Mouse (Mus musculus) embryonic fibroblast, embryonic 13.5 days (primary cell): ENCODE data around the gene Lelp1. TPM values are rescaled to one million over a fixed set of nuclear protein-coding genes. Genes with fewer than 3 reads are reported as not detected.

ENCODE experiments used
- H3K27ac ChIP-seq: 2 replicates; pipeline ENCODE4 v1.5.1; 2012; ENCODE audit warnings: low read length, control low read depth, inconsistent platforms; ENCODE audit not compliant: insufficient read depth
- H3K4me1 ChIP-seq: 2 replicates; pipeline ENCODE4 v1.6.1; 2011; ENCODE audit warnings: low read length; ENCODE audit not compliant: control insufficient read depth, insufficient read depth
- H3K4me3 ChIP-seq: 2 replicates; pipeline ENCODE4 v1.5.1; 2011; ENCODE audit warnings: mild to moderate bottlenecking, control low read depth, low read length; ENCODE audit not compliant: insufficient read depth
- CTCF ChIP-seq: IDR thresholded peaks from 2 replicates; pipeline ENCODE4 v1.5.1; 2011; ENCODE audit warnings: mild to moderate bottlenecking, control low read depth, low read length, moderate library complexity, borderline replicate concordance; ENCODE audit not compliant: insufficient read depth
- POLR2A ChIP-seq: IDR thresholded peaks from 2 replicates; pipeline ENCODE4 v1.6.1; 2011; ENCODE audit warnings: low read depth, mild to moderate bottlenecking, control low read depth, low read length, moderate library complexity
- polyA plus RNA-seq: library from polyadenylated mRNA; stranded (reverse); fragments of >200 nt; gene quantifications from 2 replicates; pipeline ENCODE4 v1.2.4, GENCODE M21; 2011; ENCODE audit warnings: low read depth; ENCODE audit not compliant: missing spikeins, insufficient read length

Lelp1 gene
- polyA plus RNA-seq, result not detected in 2 replicates

DNA sequence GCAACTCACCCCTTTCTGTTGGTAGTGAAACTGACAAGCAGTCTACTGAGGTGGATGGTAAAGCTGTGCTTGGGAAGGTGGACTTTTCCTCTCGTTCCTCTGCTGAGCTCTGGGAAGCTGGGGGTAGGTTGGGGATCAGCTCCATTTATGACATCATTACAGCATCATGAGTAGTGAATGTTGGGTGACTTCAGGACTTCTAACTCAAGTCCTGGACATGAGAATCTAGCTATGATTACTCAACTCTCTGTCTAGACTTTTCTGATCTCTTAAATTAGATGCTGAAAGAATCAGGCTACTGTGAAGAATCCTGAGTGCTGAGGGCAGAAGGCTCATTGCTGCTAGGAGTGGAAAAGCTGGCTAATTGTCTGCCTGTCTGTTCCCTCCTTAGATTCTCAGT is at the start of gene Lelp1:
TSS of gene Lelp1 (minus strand) at position 101 of the 400 bp plus-strand sequence.
- TF ChIP-seq CTCF (no peak), POLR2A (no peak)
- H3K4me1 ChIP-seq, result no peaks in the 10 kb centered on the region

GRCm38 (mm10) chr3:92176880-92177279 is 34.3 kb upstream of the Lelp1 start:
- no peak overlapping the region for H3K27ac ChIP-seq
- no peak overlapping the region for H3K4me3 ChIP-seq
- no peaks in the 10 kb centered on the region for H3K4me1 ChIP-seq
- no peak for TF ChIP-seq POLR2A
- TF ChIP-seq CTCF, result no peak

More for the DNA sequence above, at the start of gene Lelp1:
- Histone ChIP-seq H3K27ac (no peak within 1 kb of the TSS), H3K4me3 (no peak within 1 kb of the TSS)

- H3K27ac ChIP-seq, result no peak overlapping the region
- TF ChIP-seq CTCF (no peak), POLR2A (no peak)
- H3K4me1 ChIP-seq, result no peaks in the 10 kb centered on the region
- H3K4me3 ChIP-seq, result no peak overlapping the region
Measured at GRCm38 (mm10) chr3:92169847-92170246, 27.3 kb upstream of the Lelp1 start.

- Histone ChIP-seq H3K4me1 (no peaks in the 10 kb centered on the region), H3K4me3 (no peak overlapping the region), H3K27ac (no peak overlapping the region)
- TF ChIP-seq POLR2A (no peak), CTCF (no peak)
Measured at GRCm38 (mm10) chr3:92153322-92153721, 10.8 kb upstream of the Lelp1 start.

GRCm38 (mm10) chr3:92150631-92151277 is 8.2 kb upstream of the Lelp1 start:
- Histone ChIP-seq H3K27ac (no peak overlapping the region), H3K4me3 (no peak overlapping the region), H3K4me1 (no peaks in the 10 kb centered on the region)
- TF ChIP-seq CTCF (no peak), POLR2A (no peak)

GRCm38 (mm10) chr3:92147913-92148312 is 5.4 kb upstream of the Lelp1 start:
- Histone ChIP-seq H3K4me1 (no peaks in the 10 kb centered on the region), H3K4me3 (no peak overlapping the region), H3K27ac (no peak overlapping the region)
- TF ChIP-seq POLR2A, result no peak
- no peak for TF ChIP-seq CTCF

DNA sequence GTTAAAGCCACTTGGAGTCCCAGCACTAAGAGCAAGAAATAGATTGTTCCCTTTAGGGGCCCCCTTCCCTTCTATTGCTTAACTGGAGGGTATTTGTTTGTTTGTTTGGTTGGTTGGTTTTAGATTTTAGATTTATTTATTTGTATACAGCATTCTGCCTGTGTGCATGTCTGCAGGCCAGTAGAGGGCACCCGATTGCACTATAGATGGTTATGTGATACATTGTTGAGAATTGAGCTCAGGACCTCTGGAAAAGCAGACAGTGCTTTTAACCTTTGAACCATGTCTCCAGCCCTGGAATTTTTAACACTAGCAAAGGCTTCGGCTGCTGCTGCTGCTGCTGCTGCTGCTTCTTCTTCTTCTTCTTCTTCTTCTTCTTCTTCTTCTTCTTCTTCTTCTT is 4.9 kb upstream of the Lelp1 start:
- Histone ChIP-seq H3K27ac (no peak overlapping the region), H3K4me3 (no peak overlapping the region), H3K4me1 (no peaks in the 10 kb centered on the region)
- 0 out of 2 replicates have a peak, but pooled peaks have one; percentile 25 for TF ChIP-seq CTCF
- no peak for TF ChIP-seq POLR2A

GRCm38 (mm10) chr3:92123847-92124246 is 18.7 kb downstream of the Lelp1 start, which contains the start of gene Prr9:
Gene Prr9, minus strand, starts transcription at chr3:92123947.
- no peaks in the 10 kb centered on the region; the same call in 1 of the 2 replicates for H3K4me1 ChIP-seq
- no peak within 1 kb of the TSS for H3K27ac ChIP-seq
- H3K4me3 ChIP-seq, result no peak within 1 kb of the TSS
- no peak for TF ChIP-seq CTCF
- TF ChIP-seq POLR2A, result no peak

DNA sequence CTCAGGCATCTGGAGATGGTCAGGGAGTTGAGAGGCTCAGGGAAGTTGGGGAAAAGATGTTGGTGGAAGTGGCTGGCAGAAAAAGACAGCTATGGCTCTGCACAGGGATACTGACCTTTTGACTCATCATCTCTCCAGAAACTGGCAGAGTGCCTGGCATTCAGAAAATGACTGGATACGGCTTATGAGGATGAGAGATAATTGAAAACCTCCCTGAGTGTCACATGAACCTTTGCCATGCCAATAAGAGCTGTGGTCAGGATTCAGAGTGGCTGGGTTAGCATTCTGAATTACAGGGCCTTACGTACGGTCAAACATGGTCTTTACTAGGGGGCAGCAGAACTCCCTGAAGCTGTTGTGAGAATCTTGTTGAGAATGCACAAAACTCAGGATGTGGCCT is 21.6 kb downstream of the Lelp1 start:
- Histone ChIP-seq H3K4me3 (no peak overlapping the region), H3K4me1 (no peaks in the 10 kb centered on the region; the same call in 1 of the 2 replicates), H3K27ac (no peak overlapping the region)
- TF ChIP-seq CTCF, result no peak
- TF ChIP-seq POLR2A, result no peak

- H3K27ac ChIP-seq, result no peak overlapping the region
- no peaks in the 10 kb centered on the region; the same call in 1 of the 2 replicates for H3K4me1 ChIP-seq
- TF ChIP-seq POLR2A (no peak), CTCF (no peak)
- H3K4me3 ChIP-seq, result no peak overlapping the region
Measured at GRCm38 (mm10) chr3:92117930-92118329, 24.6 kb downstream of the Lelp1 start.
